Mouse (Mus musculus): ENCODE results near the gene Prkag1.

Gene Prkag1

DNA sequence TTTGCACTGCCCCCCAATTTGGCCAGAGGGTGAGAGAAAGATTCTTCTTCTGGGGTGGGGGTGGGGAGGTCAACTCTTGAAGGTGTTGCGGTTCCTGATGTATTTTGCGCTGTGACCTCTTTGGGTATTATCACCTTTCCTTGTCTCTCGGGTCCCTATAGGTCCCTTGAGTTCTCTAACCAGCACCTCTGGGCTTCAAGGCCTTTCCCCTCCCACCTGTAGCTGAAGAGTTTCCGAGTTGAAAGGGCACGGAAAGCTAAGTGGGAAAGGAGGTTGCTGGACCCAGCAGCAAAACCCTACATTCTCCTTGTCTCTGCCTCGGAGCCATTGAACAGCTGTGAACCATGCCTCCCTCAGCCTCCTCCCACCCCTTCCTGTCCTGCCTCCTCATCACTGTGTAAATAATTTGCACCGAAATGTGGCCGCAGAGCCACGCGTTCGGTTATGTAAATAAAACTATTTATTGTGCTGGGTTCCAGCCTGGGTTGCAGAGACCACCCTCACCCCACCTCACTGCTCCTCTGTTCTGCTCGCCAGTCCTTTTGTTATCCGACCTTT is 38.1 kb downstream of the Prkag1 start:
- ATAC-seq (ENCODE audit: low TSS enrichment): no peak

DNA sequence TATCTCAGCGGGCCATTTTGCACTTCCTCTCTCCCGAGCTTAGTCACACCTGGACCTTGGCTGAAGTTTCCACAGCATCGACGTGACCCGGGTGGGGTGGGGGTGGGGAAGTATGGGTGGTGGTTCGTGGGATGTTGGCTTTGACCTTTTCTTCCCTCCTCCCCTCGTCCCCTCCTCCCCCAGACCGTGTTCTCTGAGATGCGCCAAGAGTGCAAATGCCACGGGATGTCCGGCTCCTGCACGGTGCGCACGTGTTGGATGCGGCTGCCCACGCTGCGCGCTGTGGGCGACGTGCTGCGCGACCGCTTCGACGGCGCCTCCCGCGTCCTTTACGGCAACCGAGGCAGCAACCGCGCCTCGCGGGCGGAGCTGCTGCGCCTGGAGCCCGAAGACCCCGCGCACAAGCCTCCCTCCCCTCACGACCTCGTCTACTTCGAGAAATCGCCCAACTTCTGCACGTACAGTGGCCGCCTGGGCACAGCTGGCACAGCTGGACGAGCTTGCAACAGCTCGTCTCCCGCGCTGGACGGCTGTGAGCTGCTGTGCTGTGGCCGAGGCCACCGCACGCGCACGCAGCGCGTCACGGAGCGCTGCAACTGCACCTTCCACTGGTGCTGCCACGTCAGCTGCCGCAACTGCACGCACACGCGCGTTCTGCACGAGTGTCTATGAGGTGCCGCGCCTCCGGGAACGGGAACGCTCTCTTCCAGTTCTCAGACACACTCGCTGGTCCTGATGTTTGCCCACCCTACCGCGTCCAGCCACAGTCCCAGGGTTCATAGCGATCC is 38.9 kb downstream of the Prkag1 start:
- peak; percentile 64 for ATAC-seq (ENCODE audit: low TSS enrichment)

DNA sequence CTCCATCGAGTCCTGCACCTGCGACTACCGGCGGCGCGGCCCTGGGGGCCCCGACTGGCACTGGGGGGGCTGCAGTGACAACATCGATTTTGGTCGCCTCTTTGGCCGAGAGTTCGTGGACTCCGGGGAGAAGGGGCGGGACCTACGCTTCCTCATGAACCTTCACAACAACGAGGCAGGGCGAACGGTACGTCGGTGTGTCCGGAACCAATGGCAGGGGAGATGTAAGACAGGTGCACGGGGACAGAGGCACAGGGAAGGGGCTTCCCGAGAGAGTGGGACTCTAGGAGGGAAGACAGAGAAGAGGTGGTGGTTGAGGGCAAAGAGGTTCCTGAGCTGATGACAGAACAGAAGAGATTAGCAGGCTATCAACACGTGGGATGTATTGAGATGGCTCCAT is 39.5 kb downstream of the Prkag1 start:
- ATAC-seq (ENCODE audit: low TSS enrichment): no peak

DNA sequence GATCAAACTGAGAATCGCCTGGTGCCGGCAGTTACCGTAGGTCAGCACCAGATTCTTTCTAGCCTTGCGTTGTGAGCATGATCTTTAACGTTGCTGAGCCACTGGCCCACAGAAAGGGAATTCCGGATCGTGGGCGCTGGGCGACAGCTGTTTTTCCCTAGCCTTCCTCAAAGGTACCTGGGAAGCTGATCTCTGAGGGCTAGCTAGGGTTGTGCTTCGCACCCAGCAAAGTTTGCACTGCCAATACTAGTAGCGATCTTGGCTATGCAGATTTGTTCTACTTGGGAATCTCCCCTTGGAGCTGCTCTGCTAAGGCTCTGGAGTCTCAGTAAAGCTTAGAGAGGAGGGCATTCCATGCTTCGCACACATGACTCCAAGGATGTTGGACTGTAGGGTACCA is 40.1 kb downstream of the Prkag1 start:
- no peak for ATAC-seq (ENCODE audit: low TSS enrichment)

DNA sequence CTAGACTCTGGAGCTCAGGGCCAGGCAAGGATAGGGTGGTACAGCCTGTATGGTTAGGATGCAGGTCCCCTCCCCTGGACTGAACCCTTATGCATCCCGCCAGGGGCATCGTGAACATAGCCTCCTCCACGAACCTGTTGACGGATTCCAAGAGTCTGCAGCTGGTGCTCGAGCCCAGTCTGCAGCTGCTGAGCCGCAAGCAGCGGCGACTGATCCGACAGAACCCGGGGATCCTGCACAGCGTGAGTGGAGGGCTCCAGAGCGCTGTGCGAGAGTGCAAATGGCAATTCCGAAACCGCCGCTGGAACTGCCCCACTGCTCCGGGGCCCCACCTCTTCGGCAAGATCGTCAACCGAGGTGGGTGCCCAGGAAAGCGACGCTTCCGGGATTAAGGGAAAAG is 40.6 kb downstream of the Prkag1 start:
- no peak for ATAC-seq (ENCODE audit: low TSS enrichment)

DNA sequence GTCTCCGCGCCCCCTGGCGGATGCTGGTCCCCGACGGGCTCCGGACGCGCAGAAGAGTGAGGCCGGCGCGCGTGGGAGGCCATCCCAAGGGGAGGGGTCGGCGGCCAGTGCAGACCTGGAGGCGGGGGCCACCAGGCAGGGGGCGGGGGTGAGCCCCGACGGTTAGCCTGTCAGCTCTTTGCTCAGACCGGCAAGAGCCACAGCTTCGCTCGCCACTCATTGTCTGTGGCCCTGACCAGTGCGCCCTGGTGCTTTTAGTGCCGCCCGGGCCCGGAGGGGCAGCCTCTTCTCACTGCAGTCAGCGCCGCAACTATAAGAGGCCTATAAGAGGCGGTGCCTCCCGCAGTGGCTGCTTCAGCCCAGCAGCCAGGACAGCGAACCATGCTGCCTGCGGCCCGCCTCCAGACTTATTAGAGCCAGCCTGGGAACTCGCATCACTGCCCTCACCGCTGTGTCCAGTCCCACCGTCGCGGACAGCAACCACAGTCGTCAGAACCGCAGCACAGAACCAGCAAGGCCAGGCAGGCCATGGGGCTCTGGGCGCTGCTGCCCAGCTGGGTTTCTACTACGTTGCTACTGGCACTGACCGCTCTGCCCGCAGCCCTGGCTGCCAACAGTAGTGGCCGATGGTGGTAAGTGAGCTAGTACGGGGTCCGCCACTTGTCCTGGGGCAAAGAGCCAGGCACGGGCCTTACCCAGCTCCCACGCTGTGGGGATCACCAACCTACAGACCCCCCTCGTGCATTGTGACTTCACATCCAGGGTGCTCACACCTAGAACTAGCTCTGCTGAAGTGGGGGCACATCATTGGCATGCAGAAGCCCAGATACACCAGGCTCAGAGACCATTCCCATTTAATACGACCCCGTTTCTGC is 41.4 kb downstream of the Prkag1 start, which contains the start of gene Wnt1:
TSS of gene Wnt1 (plus strand) at position 197 of the 875 bp plus-strand sequence.
- no peak for ATAC-seq (ENCODE audit: low TSS enrichment)

DNA sequence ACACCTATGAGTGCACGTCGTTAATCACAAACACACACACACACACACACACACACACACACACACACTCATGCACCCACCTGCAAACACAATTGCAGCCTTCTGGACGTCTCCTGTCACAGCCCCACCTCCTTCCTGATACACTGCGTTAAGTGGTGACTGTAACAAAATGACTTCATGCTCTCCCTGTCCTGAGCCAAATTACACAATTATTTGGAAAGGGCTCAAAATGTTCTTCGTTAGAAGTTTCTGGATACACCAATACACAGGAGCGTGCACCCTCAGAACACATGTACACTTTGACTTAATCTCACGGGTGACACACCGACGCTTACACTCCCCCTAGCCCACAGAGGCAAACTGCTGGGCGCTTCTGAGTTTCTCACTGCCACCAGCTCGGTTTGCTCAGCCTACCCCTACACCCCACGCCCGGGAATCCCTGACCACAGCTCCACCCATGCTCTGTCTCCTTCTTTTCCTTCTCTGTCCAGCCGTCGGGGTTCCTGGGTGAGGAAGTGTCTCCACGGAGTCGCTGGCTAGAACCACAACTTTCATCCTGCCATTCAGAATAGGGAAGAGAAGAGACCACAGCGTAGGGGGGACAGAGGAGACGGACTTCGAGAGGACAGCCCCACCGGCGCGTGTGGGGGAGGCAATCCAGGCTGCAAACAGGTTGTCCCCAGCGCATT is 42.2 kb downstream of the Prkag1 start:
- ATAC-seq (ENCODE audit: low TSS enrichment): no peak

DNA sequence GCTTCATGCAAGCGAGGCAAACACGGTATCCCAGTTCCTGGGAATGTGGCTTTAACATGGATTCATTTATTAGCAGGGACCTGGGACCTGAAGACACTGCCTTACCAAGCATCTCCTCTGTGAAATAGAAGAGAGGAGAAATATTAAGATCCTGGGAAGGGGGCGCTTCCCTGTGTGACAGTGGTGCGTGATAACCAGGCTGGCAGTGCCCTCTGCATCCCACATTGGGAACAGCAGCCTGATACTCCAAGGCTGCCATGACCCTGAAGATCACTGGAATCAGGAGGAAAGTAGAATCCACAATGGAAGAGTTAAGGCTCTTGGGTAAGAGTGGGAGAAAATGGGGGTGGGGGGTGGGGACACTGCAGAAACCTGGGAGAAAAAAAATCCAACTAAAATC is 43.4 kb downstream of the Prkag1 start:
- no peak for ATAC-seq (ENCODE audit: low TSS enrichment)

DNA sequence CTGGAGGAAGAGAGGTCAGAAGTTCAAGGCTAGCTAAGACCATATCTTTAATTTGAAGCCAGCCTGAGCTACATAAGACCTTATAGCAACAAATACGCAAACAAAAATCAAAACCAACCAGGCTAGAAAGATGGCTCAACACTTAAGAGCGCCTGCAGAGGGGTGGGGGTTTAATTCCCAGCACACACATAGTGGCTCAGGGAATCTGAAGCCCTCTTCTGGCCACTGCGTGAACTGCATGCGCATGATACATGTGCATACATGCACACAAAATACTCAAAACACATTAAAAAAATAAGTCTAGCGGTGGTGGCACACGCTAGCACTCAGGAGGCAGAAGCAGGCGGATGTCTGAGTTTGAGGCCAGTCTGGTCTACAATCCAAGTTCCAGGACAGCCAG is 45.6 kb downstream of the Prkag1 start:
- no peak for ATAC-seq (ENCODE audit: low TSS enrichment)

DNA sequence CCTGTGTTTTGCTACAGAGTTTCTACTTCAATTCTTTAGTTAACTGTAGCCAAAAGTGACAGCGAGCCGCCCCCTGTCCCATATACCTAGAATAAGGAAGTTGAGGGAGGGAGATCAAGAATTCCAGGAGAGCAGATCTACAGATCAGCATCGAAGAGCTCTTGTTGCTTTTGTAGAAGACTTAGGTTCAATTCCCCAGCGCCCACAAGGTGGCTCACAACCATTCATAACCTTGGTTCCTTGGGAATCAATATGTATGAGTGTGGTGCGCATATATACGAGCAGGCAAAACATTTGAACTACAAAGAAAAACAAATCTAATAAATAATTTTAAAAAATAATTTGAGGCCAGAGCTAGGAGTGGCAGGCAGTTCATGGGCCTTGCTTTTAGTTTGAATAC is 50.2 kb downstream of the Prkag1 start:
- no peak for ATAC-seq (ENCODE audit: low TSS enrichment)

DNA sequence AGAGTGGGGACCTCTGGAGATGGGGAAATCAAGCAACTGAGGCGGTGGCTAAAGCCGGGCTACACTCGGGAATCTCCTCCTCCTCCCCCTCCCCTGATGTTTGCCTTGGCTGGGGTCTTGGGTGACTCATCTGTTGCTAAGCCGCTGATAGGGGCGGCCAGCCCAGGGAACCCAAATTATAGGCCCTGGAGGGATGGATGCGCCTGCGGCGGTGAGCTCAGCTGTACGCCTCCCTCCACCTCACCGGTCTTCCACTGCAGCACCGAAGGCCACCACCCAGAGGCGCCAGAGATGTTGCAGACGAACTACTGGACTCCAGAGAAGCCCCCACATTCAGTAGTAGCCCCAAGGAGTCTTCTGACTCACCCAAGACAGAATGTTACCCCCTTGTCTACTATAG is 50.7 kb downstream of the Prkag1 start:
- no peak for ATAC-seq (ENCODE audit: low TSS enrichment)

DNA sequence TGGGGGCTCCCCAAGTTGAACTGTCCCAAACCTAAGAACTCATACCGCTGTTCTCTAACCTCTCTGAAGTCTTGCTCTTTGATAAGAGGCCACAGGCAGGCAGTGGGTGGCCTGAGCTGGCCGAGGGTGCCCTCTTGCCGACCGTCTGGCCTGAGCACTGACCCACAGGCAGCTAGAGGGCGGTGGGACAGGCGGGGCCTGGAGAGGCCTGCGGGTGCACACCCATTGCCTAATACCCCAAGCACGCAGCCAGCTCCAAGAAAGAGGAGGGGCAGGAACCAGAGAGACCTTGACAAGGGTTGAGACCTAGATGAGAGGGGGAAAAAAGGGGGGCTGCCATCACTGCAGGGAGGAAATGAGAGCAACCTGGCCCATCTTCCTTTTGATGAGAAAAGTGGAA is 51.2 kb downstream of the Prkag1 start:
- ATAC-seq (ENCODE audit: low TSS enrichment): no peak

DNA sequence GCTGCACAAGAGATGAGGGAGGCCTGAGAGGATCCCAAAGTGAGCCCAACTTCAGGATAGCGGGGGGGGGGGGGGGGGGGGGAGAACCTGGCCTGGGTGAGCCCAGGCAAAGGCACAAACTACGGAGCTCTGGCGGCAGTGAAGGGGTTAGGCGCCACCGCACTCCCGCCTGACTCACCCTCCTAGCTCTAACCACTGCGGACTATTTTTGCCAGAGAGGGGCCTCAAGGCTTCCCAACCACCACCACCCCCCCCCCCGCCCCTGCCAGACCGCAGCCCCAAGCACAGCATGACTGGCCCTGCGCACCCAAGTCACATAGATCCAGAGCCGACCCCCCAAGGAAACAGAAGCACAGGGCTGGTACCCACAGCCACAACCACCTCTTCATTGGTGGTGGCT is 52.5 kb downstream of the Prkag1 start:
- no peak for ATAC-seq (ENCODE audit: low TSS enrichment)

DNA sequence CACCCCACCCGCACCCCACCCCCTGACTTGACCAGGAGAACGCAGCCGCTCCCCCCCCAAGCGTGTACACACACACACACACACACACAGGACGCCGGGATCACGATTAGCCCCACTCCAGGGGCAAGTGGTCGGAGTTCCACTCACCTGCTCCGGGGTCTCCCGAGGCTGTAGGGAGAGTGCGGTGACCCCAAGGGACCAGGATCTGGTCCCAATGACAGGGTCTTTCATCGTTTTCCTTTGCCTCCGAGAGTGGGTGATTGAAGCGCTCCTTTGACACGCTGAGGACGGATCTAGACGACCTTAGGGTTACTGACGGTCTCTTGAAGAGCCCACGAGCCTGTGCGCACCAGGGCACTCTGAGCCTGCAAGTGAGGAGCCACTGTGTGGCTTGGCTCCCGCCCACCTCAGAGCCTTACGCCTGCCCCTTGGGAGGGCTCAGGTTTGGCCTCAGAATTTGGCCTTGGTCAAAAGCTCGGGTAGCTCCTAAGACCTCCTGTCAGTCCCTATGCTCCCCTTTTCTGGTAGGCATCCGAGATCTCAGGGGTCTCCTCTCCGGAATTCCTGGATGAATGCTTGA is 53.0 kb downstream of the Prkag1 start:
- no peak for ATAC-seq (ENCODE audit: low TSS enrichment)

DNA sequence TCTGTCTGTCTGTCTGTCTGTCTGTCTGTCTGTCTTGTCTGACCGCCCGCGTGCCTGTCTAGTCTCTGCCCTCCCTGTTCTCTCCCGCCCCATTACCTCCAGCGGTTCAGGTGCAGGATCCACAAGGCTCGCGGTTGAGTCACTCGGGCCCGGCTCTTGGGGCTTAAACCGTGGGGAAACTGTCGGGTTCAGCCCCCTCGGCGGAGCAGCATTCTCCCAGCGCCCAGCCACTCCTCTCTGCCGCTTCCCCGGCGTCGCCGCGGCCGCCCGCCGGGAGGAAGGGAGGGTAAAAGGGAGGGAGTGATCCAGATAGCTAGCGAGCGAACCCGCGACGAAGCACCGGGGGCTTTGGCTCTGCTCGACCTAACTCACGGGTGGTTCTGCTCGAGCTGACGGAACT is 53.6 kb downstream of the Prkag1 start, which contains the start of gene Wnt10b:
TSS of gene Wnt10b (minus strand) at position 389 of the 400 bp plus-strand sequence.
- no peak for ATAC-seq (ENCODE audit: low TSS enrichment)

DNA sequence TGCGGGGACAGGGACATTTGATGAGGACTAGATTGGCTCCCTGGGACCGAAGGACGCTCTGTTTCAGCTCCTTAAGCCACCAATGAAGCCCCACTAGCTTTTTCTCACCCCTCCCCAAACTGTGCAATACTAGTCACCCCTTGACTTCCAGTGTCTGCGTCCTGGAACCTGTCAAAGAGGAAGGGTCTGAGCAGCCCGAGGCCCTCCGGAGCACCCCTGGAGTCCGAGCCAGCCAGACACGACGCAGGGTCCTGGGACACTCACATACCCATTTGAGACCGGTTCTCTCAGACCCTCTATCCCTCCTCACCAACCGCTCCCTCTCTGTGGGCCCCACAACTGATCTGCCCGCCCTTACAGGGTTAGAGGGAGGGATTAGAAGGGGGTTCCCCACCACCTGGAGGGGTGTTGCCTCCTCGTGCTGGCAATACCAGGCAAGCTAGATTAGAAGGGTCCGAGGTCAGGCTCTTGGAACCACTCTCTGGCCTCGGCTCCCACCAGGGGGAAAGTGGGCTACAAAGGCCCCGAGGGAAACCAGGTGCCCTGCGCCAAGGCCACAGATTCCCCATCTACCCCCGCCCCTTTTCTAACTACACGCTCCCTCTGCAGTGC is 54.2 kb downstream of the Prkag1 start:
- no peak for ATAC-seq (ENCODE audit: low TSS enrichment)

DNA sequence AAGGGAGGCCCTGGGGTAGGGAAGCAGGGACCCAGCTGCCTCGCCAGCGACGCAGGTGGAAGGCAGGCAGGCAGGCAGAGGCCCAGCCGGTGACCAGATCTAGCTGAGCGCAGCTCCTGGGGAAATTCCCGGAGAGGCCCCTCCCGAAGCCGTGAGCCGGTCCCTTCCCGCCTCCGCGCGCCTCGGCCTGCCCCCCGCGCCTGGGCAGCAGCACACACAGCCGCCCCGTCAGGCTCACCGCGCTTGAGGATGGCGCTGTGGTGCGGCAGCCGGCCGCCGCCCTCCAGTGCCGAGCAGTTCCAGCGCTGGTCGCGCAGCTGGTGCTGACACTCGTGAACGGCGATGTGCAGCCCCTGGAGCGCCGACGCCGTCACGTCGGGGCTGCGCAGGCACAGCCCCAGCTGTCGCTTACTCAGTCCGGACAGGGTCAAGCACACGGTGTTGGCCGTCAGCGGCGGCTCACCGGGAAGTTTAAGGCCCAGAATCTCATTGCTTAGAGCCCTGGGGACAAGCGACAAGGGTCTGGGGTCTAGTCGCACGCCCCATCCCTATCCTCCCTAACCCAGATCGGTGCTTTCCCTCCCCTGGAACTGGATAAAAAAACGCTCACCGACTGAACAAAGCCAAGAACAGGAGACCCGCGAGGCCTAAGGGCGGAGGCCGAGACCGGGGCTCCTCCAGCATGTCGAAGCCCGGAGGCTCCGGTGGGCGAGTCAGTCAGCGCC is 54.9 kb downstream of the Prkag1 start:
- ATAC-seq (ENCODE audit: low TSS enrichment): peak; percentile 48; the same call in 1 of the 2 replicates

DNA sequence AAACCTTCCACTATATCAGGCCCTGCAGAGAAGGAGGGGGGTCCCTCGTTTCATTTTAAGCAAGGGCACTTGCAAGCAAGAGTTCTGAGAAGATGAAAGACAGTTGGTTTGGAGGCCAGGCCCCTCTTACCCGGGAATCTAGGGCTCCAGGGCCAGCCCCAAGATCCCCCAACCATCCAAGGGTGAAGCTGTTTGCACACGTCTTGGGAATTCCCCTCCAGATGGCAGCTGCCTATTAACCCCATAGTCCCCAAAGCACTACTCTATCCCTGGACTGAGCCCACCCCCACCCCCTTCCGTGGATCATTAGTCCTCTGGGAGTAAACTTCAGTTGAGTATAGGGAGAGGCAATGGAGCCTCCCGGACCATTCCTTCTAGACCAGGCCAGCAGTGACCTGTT is 55.8 kb downstream of the Prkag1 start:
- no peak for ATAC-seq (ENCODE audit: low TSS enrichment)

DNA sequence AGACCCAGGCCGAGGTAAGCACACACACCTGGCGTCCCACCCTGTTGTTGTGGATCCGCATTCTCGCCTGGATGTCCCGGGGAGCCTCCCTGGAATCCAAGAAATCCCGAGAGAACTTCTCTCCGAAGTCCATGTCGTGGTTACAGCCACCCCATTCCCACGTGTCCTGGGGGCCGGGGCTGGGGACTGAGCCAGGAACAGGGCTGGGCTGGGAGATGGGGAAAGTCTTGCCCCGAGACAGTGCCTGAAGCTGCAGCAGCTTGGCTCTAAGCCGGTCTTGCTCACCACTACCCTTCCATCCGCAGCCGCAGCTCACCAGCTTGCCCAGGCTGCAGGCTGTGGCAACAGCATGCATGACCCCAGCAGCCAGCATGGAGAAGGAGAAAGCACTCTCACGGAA is 57.2 kb downstream of the Prkag1 start:
- ATAC-seq (ENCODE audit: low TSS enrichment): no peak

DNA sequence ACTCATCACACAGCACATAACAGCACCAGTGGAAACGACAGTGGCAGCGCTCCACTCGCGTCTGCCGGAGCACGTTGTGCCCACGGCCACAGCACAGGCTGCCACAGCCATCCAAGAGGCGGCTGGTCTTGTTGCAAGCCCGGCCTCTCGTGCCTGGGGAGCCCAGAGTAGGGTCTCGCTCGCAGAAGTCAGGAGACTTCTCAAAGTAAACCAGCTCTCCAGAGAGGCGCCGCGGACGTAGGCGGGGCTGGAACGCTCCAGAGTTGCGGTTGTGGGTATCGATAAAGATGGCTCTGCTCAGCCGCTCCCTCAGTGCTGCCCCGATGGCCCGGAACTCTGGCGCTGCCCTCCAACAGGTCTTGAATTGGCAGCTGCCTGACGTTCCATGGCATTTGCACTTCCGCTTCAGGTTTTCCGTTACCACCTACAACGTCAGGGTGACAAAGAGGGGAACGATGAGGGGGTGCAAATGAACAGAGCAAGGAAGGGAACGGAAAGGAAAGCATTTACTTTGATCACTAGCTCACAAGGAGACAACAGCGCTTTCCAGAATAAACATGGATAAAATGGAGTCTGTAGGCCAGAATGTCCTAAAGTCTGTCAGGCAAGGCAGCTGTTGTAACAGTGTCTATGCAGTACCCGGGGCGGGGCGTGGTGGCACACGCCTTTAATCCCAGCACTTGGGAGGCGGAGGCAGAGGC is 58.7 kb downstream of the Prkag1 start:
- no peak; the same call in 1 of the 2 replicates for ATAC-seq (ENCODE audit: low TSS enrichment)

Data from frontal cortex, adult (tissue).